Comparison of ENCODE assay signal across 8 mouse cellular contexts in the genomic region with DNA sequence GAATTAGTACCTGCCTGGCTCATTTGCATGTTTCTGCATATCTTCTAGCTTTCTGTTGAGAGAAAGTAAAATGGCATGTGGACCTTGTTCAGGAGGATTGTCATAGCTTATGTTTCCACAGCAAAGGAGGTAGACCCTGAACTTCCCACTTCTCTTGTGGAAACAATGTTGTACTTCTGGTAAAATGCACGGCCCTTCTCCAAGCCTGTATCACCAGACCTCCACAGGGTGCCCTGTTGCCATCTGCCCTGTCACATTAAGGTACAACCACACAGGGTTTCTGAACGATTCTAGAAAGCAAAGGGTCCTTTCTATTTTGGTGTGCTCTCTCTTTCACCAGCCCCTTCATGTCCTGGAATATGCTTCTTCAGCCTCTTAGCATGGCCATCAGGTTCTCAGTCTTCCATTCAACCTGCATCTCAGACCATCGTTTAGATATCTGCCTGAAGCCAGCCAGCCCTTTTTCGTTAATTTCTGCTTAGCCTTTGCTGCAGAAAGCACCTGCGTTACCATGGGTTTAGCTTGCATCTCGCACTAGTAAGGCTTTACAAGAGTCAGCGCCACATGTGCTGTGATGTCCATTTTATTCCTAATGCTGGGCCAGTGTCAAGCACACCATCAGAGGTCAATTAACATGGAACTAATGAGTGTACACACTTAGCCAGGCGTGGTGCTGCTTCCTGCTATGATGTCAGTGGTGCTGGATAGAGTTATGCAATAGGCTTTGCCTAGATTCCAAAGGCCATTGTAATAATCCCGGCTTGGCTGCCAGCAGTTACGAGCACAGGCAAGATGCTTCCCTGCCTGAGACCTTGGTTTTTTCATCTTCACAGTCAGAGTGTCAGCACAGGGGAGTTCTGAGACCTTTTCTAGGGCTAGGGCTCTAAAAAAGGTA.
DNase-seq lines count a peak whose midpoint lies in the region; ATAC-seq and TF ChIP-seq lines count a peak whose summit lies in the region.

No protein-coding gene starts in this region.

- H3K4me2 ChIP-seq in hindbrain, postnatal 0 days (ENCODE audit: low read depth, low read length): no peak overlapping the region

- H3K36me3 ChIP-seq in hindbrain, postnatal 0 days (ENCODE audit: insufficient read depth, low read length): no peaks in the 10 kb centered on the region
- H3K36me3 ChIP-seq in hindbrain, embryonic 10.5 days: no peaks in the 10 kb centered on the region

- H3K27me3 ChIP-seq in hindbrain, postnatal 0 days (ENCODE audit: insufficient read depth, low read length): no peaks in the 10 kb centered on the region
- H3K27me3 ChIP-seq in hindbrain, embryonic 10.5 days (ENCODE audit: insufficient read depth, poor library complexity, severe bottlenecking): no peaks in the 10 kb centered on the region

- 61% methylated on average over 10 of the region's 10 CpGs for WGBS in hindbrain, postnatal 0 days
- 79% methylated on average over 10 of the region's 10 CpGs for WGBS in hindbrain, embryonic 10.5 days

- H3K4me1 ChIP-seq in hindbrain, postnatal 0 days (ENCODE audit: insufficient read depth, low read length): 0 out of 2 replicates have a peak, but pooled peaks cover 6% of the 10 kb centered on the region
- no peaks in the 10 kb centered on the region for H3K4me1 ChIP-seq in hindbrain, embryonic 10.5 days (replicated peaks)

- H3K9ac ChIP-seq in hindbrain, postnatal 0 days (replicated peaks; ENCODE audit: low read length): no peak overlapping the region

- peak; percentile 68 for ATAC-seq in hindbrain, postnatal 0 days
- ATAC-seq in CD4-positive, CD25-positive, alpha-beta regulatory T cell, adult 4 months: no peak

- DNase-seq in hindbrain, postnatal 0 days (ENCODE audit: low spot score): peak; percentile 31
- no peak for DNase-seq in hindbrain, embryonic 10.5 days (ENCODE audit: low spot score)
- peak; percentile 47 for DNase-seq in adipocyte (ENCODE audit: low spot score)
- DNase-seq in forelimb bud, embryonic 11.5 days (ENCODE audit: low read depth, low spot score): peak; percentile 14
- DNase-seq in kidney, postnatal 14 days: peak; percentile 14
- no peak for DNase-seq in embryo, embryonic 11 days
- no peak for DNase-seq in frontal cortex, postnatal 10 days (ENCODE audit: low spot score in 2 of 2)

- no peaks in the 10 kb centered on the region for H3K9me3 ChIP-seq in hindbrain, postnatal 0 days (ENCODE audit: low read length)
- no peaks in the 10 kb centered on the region for H3K9me3 ChIP-seq in hindbrain, embryonic 10.5 days

- TF ChIP-seq CTCF in hindbrain, postnatal 0 days (IDR thresholded peaks at IDR 0.05; ENCODE audit: low read depth): no peak

- H3K27ac ChIP-seq in hindbrain, postnatal 0 days: no peak overlapping the region
- no peak overlapping the region for H3K27ac ChIP-seq in hindbrain, embryonic 10.5 days

- no peak overlapping the region for H3K4me3 ChIP-seq in hindbrain, postnatal 0 days (ENCODE audit: low read length)
- H3K4me3 ChIP-seq in hindbrain, embryonic 10.5 days: no peak overlapping the region

Comparison
In these comparisons a context has a peak if more than half of its experiments do, and no peak if none do; other contexts are left out.
1. DNase-seq: peak in hindbrain, postnatal 0 days (single experiment), adipocyte (single experiment), forelimb bud, embryonic 11.5 days (single experiment) and kidney, postnatal 14 days (single experiment); none in hindbrain, embryonic 10.5 days (single experiment), embryo, embryonic 11 days (single experiment) and frontal cortex, postnatal 10 days (0 of 2).